In the genomic region with DNA sequence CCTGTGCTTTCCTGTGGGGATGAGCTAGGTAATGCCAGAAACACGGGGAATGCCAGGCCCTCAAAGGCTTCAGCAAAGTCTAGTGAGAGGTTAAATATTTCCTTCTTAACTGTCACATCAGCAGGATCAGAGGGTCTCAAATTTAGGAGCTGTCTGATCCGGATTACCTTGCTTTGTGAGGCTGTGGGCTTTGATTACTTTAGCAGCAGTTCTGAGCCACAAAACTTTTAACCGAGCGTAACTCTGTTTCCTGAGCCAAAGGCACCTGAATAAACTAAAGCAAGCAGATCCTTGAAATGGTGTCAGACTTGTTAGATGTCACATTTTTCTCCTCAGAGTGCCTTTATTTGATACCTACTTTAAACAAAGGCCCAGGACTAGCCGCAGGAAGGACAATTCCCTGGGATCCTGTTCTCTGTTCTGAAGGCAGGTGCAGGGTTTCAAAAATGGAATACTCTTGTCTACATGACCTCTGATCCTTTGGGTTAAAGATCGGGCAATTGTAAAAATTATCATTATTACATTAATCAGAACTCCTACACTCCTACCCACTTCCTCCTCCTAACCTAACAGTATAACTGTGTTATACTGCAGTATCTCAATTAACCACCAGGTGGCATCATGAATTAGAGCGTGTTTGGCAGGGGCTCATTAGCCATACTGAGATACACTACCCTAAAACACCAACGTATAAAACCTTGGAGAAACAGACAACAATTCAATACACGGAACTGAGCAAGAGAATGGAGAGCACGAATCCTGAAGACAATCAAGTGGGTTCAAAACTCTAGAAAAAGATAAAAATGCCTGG, we compare ENCODE assay signal across 8 mouse cellular contexts.
A peak's percentile ranks its signal among the peaks of the same experiment; 100 is the strongest.
DNase-seq lines count a peak whose midpoint lies in the region; ATAC-seq lines count a peak whose summit lies in the region.

No protein-coding gene starts in this region.

- H3K9ac ChIP-seq in midbrain, embryonic 11.5 days (ENCODE audit: low read length), result no peak overlapping the region
- H3K9ac ChIP-seq in intestine, embryonic 14.5 days (ENCODE audit: low read length), result no peak overlapping the region

- no peaks in the 10 kb centered on the region for H3K36me3 ChIP-seq in midbrain, embryonic 11.5 days (ENCODE audit: control insufficient read depth, insufficient read depth, low read length)
- H3K36me3 ChIP-seq in midbrain, embryonic 10.5 days, result no peaks in the 10 kb centered on the region
- no peaks in the 10 kb centered on the region for H3K36me3 ChIP-seq in intestine, embryonic 14.5 days (ENCODE audit: control insufficient read depth, insufficient read depth, low read length)

- 38% methylated on average over 10 of the region's 10 CpGs for WGBS in midbrain, embryonic 11.5 days
- WGBS in midbrain, embryonic 10.5 days, result 38% methylated on average over 10 of the region's 10 CpGs
- 34% methylated on average over 10 of the region's 10 CpGs for WGBS in intestine, embryonic 14.5 days

- peak; percentile 90 for ATAC-seq in midbrain, embryonic 11.5 days (ENCODE audit: low FRiP score)
- peak; percentile 80; the same call in 1 of the 2 replicates for ATAC-seq in intestine, embryonic 14.5 days (replicated peaks; ENCODE audit: low FRiP score, low TSS enrichment, low read depth)
- peak; percentile 98 for ATAC-seq in megakaryocyte progenitor cell, adult 5-6 weeks (replicated peaks; ENCODE audit: poor library complexity)

- no peak overlapping the region for H3K27ac ChIP-seq in midbrain, embryonic 11.5 days (ENCODE audit: low read depth, low read length)
- H3K27ac ChIP-seq in midbrain, embryonic 10.5 days (replicated peaks), result no peak overlapping the region
- no peak overlapping the region for H3K27ac ChIP-seq in intestine, embryonic 14.5 days (ENCODE audit: low read depth)

- H3K4me3 ChIP-seq in midbrain, embryonic 11.5 days (ENCODE audit: low read depth, low read length), result no peak overlapping the region
- H3K4me3 ChIP-seq in midbrain, embryonic 10.5 days, result no peak overlapping the region
- H3K4me3 ChIP-seq in intestine, embryonic 14.5 days (ENCODE audit: low read depth, low read length), result no peak overlapping the region

- no peak overlapping the region for H3K4me2 ChIP-seq in midbrain, embryonic 11.5 days
- no peak overlapping the region for H3K4me2 ChIP-seq in intestine, embryonic 14.5 days (ENCODE audit: low read length)

- peak; percentile 12 to 90 for DNase-seq in adrenal gland, adult (ENCODE audit: inconsistent age in 2 of 2, low spot score in 1 of 2)
- no peak for DNase-seq in adrenal gland, adult 8-10 months
- peak; percentile 95 for DNase-seq in midbrain, embryonic 11.5 days (ENCODE audit: low spot score, missing footprints)
- no peak for DNase-seq in midbrain, embryonic 10.5 days (ENCODE audit: low spot score)
- DNase-seq in embryo, embryonic 10.5 days (ENCODE audit: low spot score), result peak; percentile 87
- no peak for DNase-seq in intestine, embryonic 14.5 days (ENCODE audit: low spot score)
- no peak for DNase-seq in urinary bladder, adult 2 months (ENCODE audit: low spot score)

- no peaks in the 10 kb centered on the region for H3K27me3 ChIP-seq in midbrain, embryonic 11.5 days (ENCODE audit: control insufficient read depth, insufficient read depth, low read length)
- no peaks in the 10 kb centered on the region for H3K27me3 ChIP-seq in midbrain, embryonic 10.5 days (ENCODE audit: low read depth, poor library complexity, severe bottlenecking)
- no peaks in the 10 kb centered on the region for H3K27me3 ChIP-seq in intestine, embryonic 14.5 days (replicated peaks; ENCODE audit: control insufficient read depth, insufficient read depth, low read length)

- no peaks in the 10 kb centered on the region for H3K9me3 ChIP-seq in midbrain, embryonic 11.5 days (ENCODE audit: control insufficient read depth, low read length)
- H3K9me3 ChIP-seq in midbrain, embryonic 10.5 days (replicated peaks), result no peaks in the 10 kb centered on the region
- no peaks in the 10 kb centered on the region for H3K9me3 ChIP-seq in intestine, embryonic 14.5 days (ENCODE audit: control insufficient read depth, low read length)

- no peaks in the 10 kb centered on the region for H3K4me1 ChIP-seq in midbrain, embryonic 11.5 days (ENCODE audit: control insufficient read depth, insufficient read depth, low read length)
- no peaks in the 10 kb centered on the region for H3K4me1 ChIP-seq in midbrain, embryonic 10.5 days
- no peaks in the 10 kb centered on the region for H3K4me1 ChIP-seq in intestine, embryonic 14.5 days (replicated peaks; ENCODE audit: control insufficient read depth, insufficient read depth, low read length)

Comparison
In these comparisons a context has a peak if more than half of its experiments do, and no peak if none do; other contexts are left out.
1. DNase-seq: peak in adrenal gland, adult (2 of 2), midbrain, embryonic 11.5 days (single experiment) and embryo, embryonic 10.5 days (single experiment); none in adrenal gland, adult 8-10 months (single experiment), midbrain, embryonic 10.5 days (single experiment), intestine, embryonic 14.5 days (single experiment) and urinary bladder, adult 2 months (single experiment).
2. Peak in every context shown above with its lines, with median percentiles within 50 percentile points of each other: ATAC-seq.